Mouse (Mus musculus) naive thymus-derived CD4-positive, alpha-beta T cell, adult 2 months (primary cell): Measurements from ENCODE around the gene Rbm8a.
A peak's percentile ranks its signal among the peaks of the same experiment; 100 is the strongest.

Experiments
- DNase-seq: peaks from one replicate; pipeline ENCODE4 v3.0.0-alpha.2; 2011; ENCODE audit warnings: low read depth

Gene Rbm8a

GRCm38 (mm10) chr3:96669727-96670468 lies 40.2 kb downstream of the Rbm8a start, which contains the start of gene Ankrd35:
Gene Ankrd35 (plus strand): TSS chr3:96670131.
- DNase-seq: peak; percentile 92

GRCm38 (mm10) chr3:96671519-96671918 lies 41.8 kb downstream of the Rbm8a start:
- DNase-seq: no peak

GRCm38 (mm10) chr3:96673514-96673913 lies 43.8 kb downstream of the Rbm8a start:
- DNase-seq: no peak

- DNase-seq: no peak
Observed at GRCm38 (mm10) chr3:96674442-96674841, 44.7 kb downstream of the Rbm8a start.

GRCm38 (mm10) chr3:96675171-96675570 lies 45.4 kb downstream of the Rbm8a start:
- peak; percentile 62 for DNase-seq

- DNase-seq: no peak
Observed at GRCm38 (mm10) chr3:96675690-96676089, 46.0 kb downstream of the Rbm8a start.

GRCm38 (mm10) chr3:96678456-96678855 lies 48.7 kb downstream of the Rbm8a start:
- no peak for DNase-seq

GRCm38 (mm10) chr3:96679159-96679674 lies 49.5 kb downstream of the Rbm8a start:
- no peak for DNase-seq

- no peak for DNase-seq
Observed at GRCm38 (mm10) chr3:96680269-96680956, 50.7 kb downstream of the Rbm8a start.
